Mouse (Mus musculus) limb, embryonic 15.5 days (tissue): ENCODE measurements around the gene Met. TPM values are rescaled to one million over a fixed set of nuclear protein-coding genes. Genes with fewer than 3 reads are reported as not detected.
A peak's percentile ranks its signal among the peaks of the same experiment; 100 is the strongest.

Experiments
- ATAC-seq: fragments of 200-750 bp; cut with Nextera tagmentation; 2 replicates; pipeline ENCODE4 v1.8.0; 2017; ENCODE audit warnings: low read depth, moderate TSS enrichment; ENCODE audit not compliant: insufficient number of reproducible peaks, low FRiP score, low TSS enrichment
- H3K27ac ChIP-seq: fragments of 300-500 bp; sonication (generic); 2 replicates; pipeline ENCODE4 v1.5.1; 2015; ENCODE audit warnings: moderate library complexity, mild to moderate bottlenecking, inconsistent platforms
- H3K27me3 ChIP-seq: fragments of 300-500 bp; sonication (generic); 2 replicates; pipeline ENCODE4 v1.6.1; 2015; ENCODE audit warnings: inconsistent platforms
- H3K36me3 ChIP-seq: fragments of 300-500 bp; sonication (generic); 2 replicates; pipeline ENCODE4 v1.6.1; 2015; ENCODE audit warnings: inconsistent platforms
- H3K4me1 ChIP-seq: fragments of 300-500 bp; sonication (generic); 2 replicates; pipeline ENCODE4 v1.6.1; 2015; ENCODE audit warnings: inconsistent platforms
- H3K4me2 ChIP-seq: fragments of 300-500 bp; sonication (generic); 2 replicates; pipeline ENCODE4 v1.6.1; 2015; ENCODE audit warnings: mild to moderate bottlenecking, inconsistent platforms
- H3K4me3 ChIP-seq: fragments of 300-500 bp; sonication (generic); 2 replicates; pipeline ENCODE4 v1.5.1; 2015; ENCODE audit warnings: mild to moderate bottlenecking, inconsistent platforms
- H3K9ac ChIP-seq: fragments of 300-500 bp; sonication (generic); 2 replicates; pipeline ENCODE4 v1.6.1; 2015; ENCODE audit warnings: inconsistent platforms
- H3K9me3 ChIP-seq: fragments of 300-500 bp; sonication (generic); 2 replicates; pipeline ENCODE4 v1.6.1; 2016; ENCODE audit warnings: inconsistent platforms
- WGBS: fragments of 180-500 bp; shearing (Covaris S2); methylation state at CpG from one replicate; pipeline ENCODE4 v1.1.7; 2015; 5-methylcytosine and 5-hydroxymethylcytosine counted together
- polyA plus RNA-seq: library from polyadenylated mRNA; unstranded; fragments of >200 nt; fragmentation: Nextera tagmentation; extraction: Ambion mirVana; gene quantifications from 2 replicates; pipeline ENCODE4 v1.2.1, GENCODE M21; 2015

Gene Met
- polyA plus RNA-seq, 1 experiment from 2014 or later = 3.8 TPM

DNA sequence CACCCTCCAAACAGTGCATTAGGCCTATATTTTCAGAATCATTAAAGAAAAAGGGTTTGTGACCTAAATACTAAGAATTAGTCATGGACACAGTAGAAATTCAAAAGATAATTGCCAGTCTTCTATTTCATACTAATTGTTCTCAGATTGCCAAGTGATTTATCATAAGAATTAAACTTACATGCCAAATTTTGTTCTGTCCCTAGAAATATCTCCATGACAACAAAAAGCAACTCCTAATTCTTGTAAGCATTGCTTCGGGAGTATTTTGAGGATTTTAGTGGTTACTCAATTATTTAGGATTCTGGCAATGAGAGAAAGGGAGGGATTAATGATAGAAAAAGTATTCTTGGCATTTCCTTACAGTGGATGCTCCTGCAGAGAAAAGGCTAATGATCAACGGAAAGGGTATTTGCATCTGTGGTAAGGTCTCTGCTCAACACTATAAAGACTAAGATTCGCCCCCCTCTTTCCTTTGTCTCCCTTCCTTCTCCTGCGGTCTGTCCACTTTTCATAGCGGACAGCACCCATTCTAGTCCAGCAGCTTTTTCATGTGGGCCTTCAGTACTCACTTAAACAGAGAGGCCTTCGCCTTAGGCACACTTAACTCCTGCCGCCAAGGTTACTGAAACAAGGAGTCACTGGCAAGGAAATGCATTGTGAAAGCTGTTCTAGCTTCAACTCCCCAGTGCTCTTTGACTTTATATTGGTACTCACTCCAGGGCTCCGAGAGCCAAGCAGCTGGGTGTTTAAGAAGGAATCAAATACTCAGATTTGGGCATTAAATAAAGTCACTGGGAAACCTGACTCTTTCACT, 58.5 kb downstream of the Met start:
- Histone ChIP-seq H3K9ac (no peak overlapping the region), H3K27me3 (no peaks in the 10 kb centered on the region), H3K4me2 (no peak overlapping the region), H3K9me3 (no peaks in the 10 kb centered on the region), H3K4me3 (no peak overlapping the region), H3K27ac (peak overlapping the region; percentile 1; the same call in 1 of the 2 replicates), H3K4me1 (0 out of 2 replicates have a peak, but pooled peaks cover 3% of the 10 kb centered on the region), H3K36me3 (no peaks in the 10 kb centered on the region)
- 60% methylated on average over 8 of the region's 8 CpGs for WGBS
- no peak for ATAC-seq

DNA sequence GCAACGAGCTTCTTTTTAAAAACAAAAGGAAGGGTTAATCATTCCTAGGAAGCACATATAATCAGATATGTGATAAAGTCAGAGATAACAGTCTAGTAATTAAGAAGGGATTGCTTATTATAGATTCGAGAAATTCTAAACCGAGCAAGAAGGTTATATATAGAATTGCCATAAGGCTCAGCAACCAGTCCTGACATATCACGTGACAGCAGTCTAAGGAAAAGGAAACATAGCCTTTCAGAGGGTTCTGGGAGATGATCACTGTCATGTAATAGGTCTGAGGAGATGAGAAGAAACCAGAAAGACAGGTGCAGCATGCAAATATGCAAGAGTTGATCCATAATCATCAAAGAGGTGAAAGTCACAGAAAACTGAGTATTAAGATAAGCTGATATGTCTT, 59.3 kb downstream of the Met start:
- WGBS = 73% methylated on average over 4 of the region's 4 CpGs
- Histone ChIP-seq H3K36me3 (no peaks in the 10 kb centered on the region), H3K9ac (no peak overlapping the region), H3K27me3 (no peaks in the 10 kb centered on the region), H3K4me2 (no peak overlapping the region), H3K4me3 (no peak overlapping the region), H3K4me1 (0 out of 2 replicates have a peak, but pooled peaks cover 3% of the 10 kb centered on the region), H3K27ac (no peak overlapping the region), H3K9me3 (no peaks in the 10 kb centered on the region)
- no peak for ATAC-seq

DNA sequence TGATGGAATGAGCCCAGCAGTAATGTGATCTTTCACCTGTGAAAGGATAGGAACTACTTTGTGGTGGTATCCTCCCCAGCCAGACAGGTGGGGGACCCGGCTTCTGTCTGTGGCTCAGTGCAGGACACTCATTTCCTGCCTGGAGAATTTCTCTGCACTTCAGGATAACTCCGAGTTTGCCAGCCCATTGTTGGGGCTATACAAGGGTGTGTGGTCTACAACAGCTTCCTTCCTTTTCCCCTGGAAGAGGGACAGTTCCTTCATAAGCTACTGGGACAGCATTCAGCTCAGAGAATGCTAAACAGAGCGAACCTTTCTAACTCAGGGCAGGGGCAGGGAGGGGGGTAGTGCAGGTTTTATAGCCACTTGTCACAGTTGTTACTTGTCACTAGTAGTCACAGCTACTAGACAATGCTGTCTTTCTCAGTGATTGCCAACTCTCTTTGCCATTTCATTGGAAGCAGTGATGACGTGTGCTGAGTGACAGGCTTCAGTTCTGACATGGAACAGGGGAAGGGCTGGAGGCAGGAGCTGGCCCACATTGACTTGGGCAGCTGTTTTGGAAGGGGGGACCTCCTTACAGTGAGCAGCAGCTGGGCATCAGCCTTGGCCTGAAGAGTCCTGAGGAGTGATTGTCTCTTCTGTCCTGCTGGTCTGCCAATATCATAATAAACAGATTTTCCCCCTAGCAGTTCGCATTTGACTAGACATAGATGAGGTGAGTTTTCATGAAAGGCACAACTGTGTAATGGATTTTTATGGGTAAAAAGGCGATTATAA, 66.1 kb downstream of the Met start:
- H3K27me3 ChIP-seq = no peaks in the 10 kb centered on the region
- ATAC-seq = no peak
- no peak overlapping the region for H3K4me2 ChIP-seq
- 0 out of 2 replicates have a peak overlapping the region, but pooled peaks have one; percentile 30 for H3K27ac ChIP-seq
- no peak overlapping the region for H3K9ac ChIP-seq
- no peak overlapping the region for H3K4me3 ChIP-seq
- whole genome bisulfite sequencing = 52% methylated on average over 6 of the region's 6 CpGs
- no peaks in the 10 kb centered on the region for H3K36me3 ChIP-seq
- peaks cover 4% of the 10 kb centered on the region; the same call in 1 of the 2 replicates for H3K4me1 ChIP-seq
- H3K9me3 ChIP-seq = no peaks in the 10 kb centered on the region

DNA sequence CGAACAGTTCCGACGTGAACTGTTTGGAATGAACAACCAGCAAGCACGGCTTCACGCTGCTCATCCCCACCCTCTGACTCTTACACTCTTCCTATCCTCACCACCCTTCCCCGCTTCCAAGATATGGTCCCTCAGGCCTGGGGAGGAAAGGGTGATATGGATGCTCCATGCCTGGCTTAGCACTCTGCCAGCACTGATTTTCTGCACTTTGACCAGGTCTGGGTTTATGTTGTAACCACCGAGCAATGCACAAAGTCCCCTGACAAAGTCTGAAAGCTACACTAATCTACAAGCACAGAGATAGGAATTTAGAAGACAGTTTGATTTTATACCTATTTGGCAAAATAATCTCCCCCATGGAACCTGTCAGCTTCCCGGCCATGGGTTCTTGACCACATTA, 78.0 kb downstream of the Met start:
- Histone ChIP-seq H3K4me2 (no peak overlapping the region), H3K9me3 (no peaks in the 10 kb centered on the region), H3K4me3 (no peak overlapping the region), H3K27ac (no peak overlapping the region), H3K4me1 (peaks cover under 1% of the 10 kb centered on the region; the same call in 1 of the 2 replicates), H3K27me3 (no peaks in the 10 kb centered on the region), H3K36me3 (no peaks in the 10 kb centered on the region), H3K9ac (no peak overlapping the region)
- ATAC-seq = no peak
- WGBS = 81% methylated on average over 8 of the region's 8 CpGs

DNA sequence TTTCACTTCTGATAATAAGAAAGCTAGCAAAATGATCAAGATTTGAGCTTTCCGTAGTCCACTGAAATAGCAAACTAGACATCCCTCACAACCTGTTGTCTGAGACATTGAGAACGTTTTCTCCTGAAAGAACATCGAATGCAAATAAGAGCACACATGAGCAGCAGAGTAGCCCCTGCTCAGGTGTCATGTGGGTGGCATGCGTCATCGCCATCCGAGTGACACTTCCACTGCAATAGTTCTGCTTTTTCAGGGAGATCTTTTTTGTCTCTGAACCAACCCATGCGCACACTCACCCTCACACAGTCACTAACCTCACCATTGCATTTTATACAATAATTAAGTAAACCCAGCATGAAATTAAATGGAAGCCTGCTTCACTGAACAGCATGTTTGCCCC, 78.8 kb downstream of the Met start:
- Histone ChIP-seq H3K9ac (no peak overlapping the region), H3K4me2 (no peak overlapping the region), H3K36me3 (no peaks in the 10 kb centered on the region), H3K9me3 (no peaks in the 10 kb centered on the region), H3K27ac (no peak overlapping the region), H3K4me1 (peaks cover 6% of the 10 kb centered on the region; the same call in 1 of the 2 replicates), H3K27me3 (no peaks in the 10 kb centered on the region), H3K4me3 (no peak overlapping the region)
- ATAC-seq = no peak
- 85% methylated on average over 7 of the region's 7 CpGs for WGBS

DNA sequence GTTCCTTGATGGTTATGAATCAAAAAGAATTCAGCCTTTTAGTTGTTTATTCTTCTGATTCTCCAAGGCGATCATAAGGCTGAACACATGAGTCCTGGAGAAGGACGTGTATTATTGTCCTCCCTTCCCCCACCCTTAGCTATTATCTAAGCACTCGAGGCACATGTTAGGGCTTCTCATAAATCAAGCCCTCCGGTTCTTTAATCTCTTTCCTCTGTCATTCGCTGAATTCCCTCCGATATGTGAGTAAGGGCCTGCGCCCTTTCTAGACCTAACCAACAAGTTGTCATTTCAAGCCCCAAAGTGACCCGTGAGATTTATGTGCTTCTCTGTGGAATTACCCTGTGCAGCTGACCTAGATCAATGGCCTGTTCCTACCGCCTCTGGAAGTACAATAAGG, 81.9 kb downstream of the Met start:
- WGBS = 39% methylated on average over 9 of the region's 9 CpGs
- H3K9me3 ChIP-seq = no peaks in the 10 kb centered on the region

DNA sequence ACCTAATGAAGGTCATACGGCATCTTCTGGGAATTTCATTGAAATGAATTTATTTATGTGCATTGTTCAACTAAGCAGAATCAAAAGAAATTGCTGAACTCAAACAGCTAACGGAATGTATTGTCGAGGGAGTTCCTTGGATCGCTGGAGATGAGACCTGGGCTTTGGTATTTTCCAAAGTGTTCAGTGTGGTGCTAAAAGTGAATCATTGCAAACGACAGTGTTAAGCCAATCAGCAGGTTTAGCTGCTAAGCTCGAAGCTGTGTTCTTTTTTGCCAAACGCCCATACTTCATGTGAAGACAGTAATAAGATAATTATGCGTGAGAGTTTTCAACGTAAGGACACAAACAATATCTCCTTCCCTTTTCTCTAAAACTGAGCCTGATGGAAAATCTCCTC, 82.7 kb downstream of the Met start:
- Histone ChIP-seq H3K9me3 (no peaks in the 10 kb centered on the region), H3K27ac (no peak overlapping the region), H3K4me1 (peaks cover 6% of the 10 kb centered on the region; the same call in 1 of the 2 replicates), H3K27me3 (no peaks in the 10 kb centered on the region), H3K4me2 (no peak overlapping the region), H3K36me3 (no peaks in the 10 kb centered on the region), H3K4me3 (no peak overlapping the region), H3K9ac (no peak overlapping the region)
- WGBS = 57% methylated on average over 9 of the region's 9 CpGs
- ATAC-seq = no peak

More for the DNA sequence above, 81.9 kb downstream of the Met start:
- Histone ChIP-seq H3K27ac (no peak overlapping the region), H3K9ac (no peak overlapping the region), H3K36me3 (no peaks in the 10 kb centered on the region), H3K27me3 (no peaks in the 10 kb centered on the region), H3K4me2 (no peak overlapping the region), H3K4me3 (no peak overlapping the region), H3K4me1 (peaks cover 6% of the 10 kb centered on the region; the same call in 1 of the 2 replicates)
- no peak for ATAC-seq

DNA sequence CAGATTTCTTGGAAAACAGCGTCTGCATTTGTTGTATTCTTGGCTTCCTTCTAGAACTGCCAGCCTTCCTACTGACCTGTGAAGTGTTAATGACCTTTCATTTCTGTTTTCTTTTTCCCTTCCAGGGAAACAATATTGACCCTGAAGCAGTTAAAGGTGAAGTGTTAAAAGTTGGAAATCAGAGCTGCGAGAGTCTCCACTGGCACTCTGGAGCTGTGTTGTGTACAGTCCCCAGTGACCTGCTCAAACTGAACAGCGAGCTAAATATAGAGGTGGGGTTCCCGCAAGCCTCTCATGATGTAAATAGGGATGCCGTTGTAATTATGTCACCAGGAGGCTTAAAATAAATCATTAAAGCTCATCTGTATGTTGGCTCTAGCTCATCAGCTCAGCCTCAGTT, 83.2 kb downstream of the Met start:
- no peaks in the 10 kb centered on the region for H3K27me3 ChIP-seq
- no peaks in the 10 kb centered on the region for H3K36me3 ChIP-seq
- H3K4me1 ChIP-seq = peaks cover 6% of the 10 kb centered on the region; the same call in 1 of the 2 replicates
- ATAC-seq = no peak
- H3K27ac ChIP-seq = no peak overlapping the region
- no peak overlapping the region for H3K9ac ChIP-seq
- no peak overlapping the region for H3K4me2 ChIP-seq
- no peak overlapping the region for H3K4me3 ChIP-seq
- 31% methylated on average over 5 of the region's 5 CpGs for WGBS
- H3K9me3 ChIP-seq = no peaks in the 10 kb centered on the region

DNA sequence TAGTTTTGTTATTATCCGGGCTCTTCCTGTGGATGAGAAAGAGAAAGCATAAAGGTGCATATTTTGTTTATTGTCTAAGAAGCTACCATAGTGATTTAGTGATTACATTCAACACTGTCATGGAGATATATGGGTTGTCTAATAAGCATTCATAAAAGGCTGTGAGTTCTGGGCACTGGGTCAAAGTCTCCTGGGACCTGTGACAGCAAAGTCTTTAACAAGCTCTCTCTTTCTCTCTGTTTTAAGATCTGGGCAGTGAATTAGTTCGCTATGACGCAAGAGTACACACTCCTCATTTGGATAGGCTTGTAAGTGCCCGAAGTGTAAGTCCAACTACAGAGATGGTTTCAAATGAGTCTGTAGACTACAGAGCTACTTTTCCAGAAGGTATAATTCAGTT, 85.2 kb downstream of the Met start:
- WGBS = 77% methylated on average over 4 of the region's 4 CpGs

DNA sequence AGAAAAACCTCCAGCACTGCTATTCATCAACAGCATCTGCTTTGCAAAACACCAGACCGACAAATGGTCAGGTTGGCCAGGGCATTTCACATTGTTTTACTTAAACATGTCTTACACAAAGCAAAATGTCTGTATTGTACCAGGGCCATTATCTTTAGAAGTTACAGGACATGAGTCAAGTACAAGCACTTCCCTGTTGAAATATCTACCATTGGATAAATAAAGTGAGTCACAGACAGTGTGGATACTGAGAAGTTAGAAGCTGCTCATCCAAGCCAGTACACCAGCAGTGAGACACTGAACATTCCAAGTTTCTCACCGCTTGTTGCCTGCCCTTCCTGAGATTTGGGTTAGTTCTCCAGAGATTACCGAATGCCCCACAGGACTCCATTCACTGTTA, 86.0 kb downstream of the Met start:
- no peaks in the 10 kb centered on the region for H3K36me3 ChIP-seq
- WGBS = 90% methylated on average over 3 of the region's 3 CpGs
- H3K9me3 ChIP-seq = no peaks in the 10 kb centered on the region
- H3K27ac ChIP-seq = no peak overlapping the region
- no peak overlapping the region for H3K4me2 ChIP-seq
- H3K4me3 ChIP-seq = no peak overlapping the region
- ATAC-seq = no peak
- no peaks in the 10 kb centered on the region for H3K27me3 ChIP-seq
- peaks cover 6% of the 10 kb centered on the region; the same call in 1 of the 2 replicates for H3K4me1 ChIP-seq
- no peak overlapping the region for H3K9ac ChIP-seq

More for the DNA sequence above, 85.2 kb downstream of the Met start:
- peaks cover 6% of the 10 kb centered on the region; the same call in 1 of the 2 replicates for H3K4me1 ChIP-seq
- no peak overlapping the region for H3K27ac ChIP-seq
- no peaks in the 10 kb centered on the region for H3K9me3 ChIP-seq
- no peaks in the 10 kb centered on the region for H3K36me3 ChIP-seq
- ATAC-seq = no peak
- no peak overlapping the region for H3K4me3 ChIP-seq
- H3K27me3 ChIP-seq = no peaks in the 10 kb centered on the region
- no peak overlapping the region for H3K4me2 ChIP-seq
- no peak overlapping the region for H3K9ac ChIP-seq

DNA sequence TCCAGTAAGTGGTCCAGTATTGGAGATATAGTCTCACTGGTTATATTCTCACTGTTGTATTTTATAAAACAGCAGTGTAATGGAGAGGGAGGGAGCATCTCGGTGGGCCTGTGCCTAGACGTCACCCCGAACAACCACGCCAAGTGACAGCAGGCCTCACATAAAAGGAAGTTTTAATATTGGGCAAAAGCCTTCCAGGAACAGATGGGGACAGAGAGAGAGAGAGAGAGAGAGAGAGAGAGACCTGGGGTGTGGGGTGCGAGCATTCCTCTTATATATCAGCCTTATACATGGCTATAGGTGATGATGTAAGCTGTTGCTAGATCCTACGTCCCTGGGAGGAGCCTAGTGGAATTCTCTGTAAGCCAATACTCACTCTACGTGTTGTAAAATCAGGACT, 90.7 kb downstream of the Met start:
- no peak overlapping the region for H3K9ac ChIP-seq
- no peaks in the 10 kb centered on the region for H3K4me1 ChIP-seq
- no peaks in the 10 kb centered on the region for H3K9me3 ChIP-seq
- H3K4me2 ChIP-seq = no peak overlapping the region
- no peaks in the 10 kb centered on the region for H3K27me3 ChIP-seq
- 79% methylated on average over 7 of the region's 7 CpGs for WGBS
- H3K4me3 ChIP-seq = no peak overlapping the region
- no peak for ATAC-seq
- H3K27ac ChIP-seq = no peak overlapping the region
- H3K36me3 ChIP-seq = no peaks in the 10 kb centered on the region

DNA sequence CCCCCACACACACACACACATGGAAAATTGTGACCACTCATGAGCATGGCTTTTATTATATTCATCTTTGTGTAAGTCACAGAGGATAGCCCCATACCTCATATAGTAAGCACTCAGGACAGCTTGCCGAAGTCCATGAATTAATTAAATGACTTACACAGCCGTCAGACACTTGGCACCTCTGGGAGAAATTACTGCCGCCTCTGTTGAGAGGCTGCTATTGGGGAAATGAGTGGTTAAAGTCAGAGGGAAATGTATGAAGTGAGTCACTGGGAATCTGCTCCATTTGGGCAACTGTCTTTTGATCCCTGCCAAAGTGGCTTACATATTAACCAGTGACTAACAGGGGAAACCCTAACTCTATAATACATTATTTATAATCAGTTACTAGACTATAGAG, 91.2 kb downstream of the Met start:
- Histone ChIP-seq H3K4me2 (no peak overlapping the region), H3K27me3 (no peaks in the 10 kb centered on the region), H3K9ac (no peak overlapping the region), H3K4me3 (no peak overlapping the region), H3K27ac (no peak overlapping the region), H3K9me3 (no peaks in the 10 kb centered on the region), H3K36me3 (no peaks in the 10 kb centered on the region), H3K4me1 (no peaks in the 10 kb centered on the region)
- ATAC-seq = no peak
- WGBS = 42% methylated on average over 3 of the region's 3 CpGs
